Mouse (Mus musculus) stomach, embryonic 15.5 days (tissue): ENCODE results near the gene Id1. TPM values are rescaled to one million over a fixed set of nuclear protein-coding genes. Genes with fewer than 3 reads are reported as not detected.

Experiments
- ATAC-seq: fragments of 200-750 bp; cut with Nextera tagmentation; 2 replicates; pipeline ENCODE4 v1.8.0; 2017; ENCODE audit warnings: low read depth, moderate number of reproducible peaks, moderate TSS enrichment; ENCODE audit not compliant: insufficient read depth, low FRiP score
- H3K27ac ChIP-seq: fragments of 300-500 bp; sonication (generic); 2 replicates; pipeline ENCODE4 v1.5.1; 2015; ENCODE audit warnings: mild to moderate bottlenecking, inconsistent platforms
- H3K27me3 ChIP-seq: fragments of 300-500 bp; sonication (generic); replicated peaks from 2 replicates; pipeline ENCODE4 v1.6.1; 2015; ENCODE audit warnings: inconsistent platforms
- H3K36me3 ChIP-seq: fragments of 300-500 bp; sonication (generic); 2 replicates; pipeline ENCODE4 v1.6.1; 2015; ENCODE audit warnings: inconsistent platforms
- H3K4me1 ChIP-seq: fragments of 300-500 bp; sonication (generic); 2 replicates; pipeline ENCODE4 v1.6.1; 2015; ENCODE audit warnings: inconsistent platforms
- H3K4me2 ChIP-seq: fragments of 300-500 bp; sonication (generic); 2 replicates; pipeline ENCODE4 v1.6.1; 2015; ENCODE audit warnings: mild to moderate bottlenecking, inconsistent platforms
- H3K4me3 ChIP-seq: fragments of 300-500 bp; sonication (generic); replicated peaks from 2 replicates; pipeline ENCODE4 v1.5.1; 2015; ENCODE audit warnings: inconsistent platforms
- H3K9ac ChIP-seq: fragments of 300-500 bp; sonication (generic); 2 replicates; pipeline ENCODE4 v1.6.1; 2015; ENCODE audit warnings: inconsistent platforms
- H3K9me3 ChIP-seq: fragments of 300-500 bp; sonication (generic); 2 replicates; pipeline ENCODE4 v1.6.1; 2016; ENCODE audit warnings: inconsistent platforms
- WGBS: fragments of 180-500 bp; shearing (Covaris S2); methylation state at CpG from one replicate; pipeline ENCODE4 v1.1.7; 2015; 5-methylcytosine and 5-hydroxymethylcytosine counted together
- polyA plus RNA-seq: library from polyadenylated mRNA; unstranded; fragments of >200 nt; fragmentation: Nextera tagmentation; extraction: Ambion mirVana; gene quantifications from 2 replicates; pipeline ENCODE4 v1.2.1, GENCODE M21; 2015

Gene Id1
- polyA plus RNA-seq, 1 experiment from 2014 or later = 138 TPM

DNA sequence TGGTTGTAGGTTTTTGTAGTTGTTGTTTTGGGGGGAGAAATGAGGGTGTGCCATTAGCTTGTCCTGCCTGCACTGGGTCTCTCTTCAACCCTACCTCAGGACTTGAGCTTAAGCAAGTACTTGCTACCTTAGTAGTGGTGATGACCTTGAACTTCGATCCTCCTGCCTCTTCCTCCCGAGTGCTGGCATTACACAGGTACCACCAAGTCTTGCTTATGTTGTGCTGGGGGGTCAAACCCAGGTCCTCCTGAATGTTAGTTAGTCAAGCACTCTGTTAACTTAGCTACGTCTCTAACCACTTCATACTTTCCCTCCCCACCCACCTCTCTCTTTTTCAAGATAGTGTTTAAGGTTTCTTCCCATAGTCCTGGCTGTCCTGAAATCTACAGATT is 11.7 kb upstream of the Id1 start:
- 0 out of 2 replicates have a peak overlapping the region, but pooled peaks have one; percentile 8 for H3K9ac ChIP-seq
- peak overlapping the region; percentile 35; the same call in 1 of the 2 replicates for H3K4me3 ChIP-seq
- 74% methylated on average over 3 of the region's 3 CpGs for WGBS
- no peaks in the 10 kb centered on the region for H3K9me3 ChIP-seq
- no peaks in the 10 kb centered on the region for H3K27me3 ChIP-seq
- peaks cover 29% of the 10 kb centered on the region for H3K4me1 ChIP-seq
- H3K27ac ChIP-seq = peak overlapping the region; percentile 2; the same call in 1 of the 2 replicates
- no peaks in the 10 kb centered on the region for H3K36me3 ChIP-seq
- peak overlapping the region; percentile 74 for H3K4me2 ChIP-seq
- no peak for ATAC-seq

DNA sequence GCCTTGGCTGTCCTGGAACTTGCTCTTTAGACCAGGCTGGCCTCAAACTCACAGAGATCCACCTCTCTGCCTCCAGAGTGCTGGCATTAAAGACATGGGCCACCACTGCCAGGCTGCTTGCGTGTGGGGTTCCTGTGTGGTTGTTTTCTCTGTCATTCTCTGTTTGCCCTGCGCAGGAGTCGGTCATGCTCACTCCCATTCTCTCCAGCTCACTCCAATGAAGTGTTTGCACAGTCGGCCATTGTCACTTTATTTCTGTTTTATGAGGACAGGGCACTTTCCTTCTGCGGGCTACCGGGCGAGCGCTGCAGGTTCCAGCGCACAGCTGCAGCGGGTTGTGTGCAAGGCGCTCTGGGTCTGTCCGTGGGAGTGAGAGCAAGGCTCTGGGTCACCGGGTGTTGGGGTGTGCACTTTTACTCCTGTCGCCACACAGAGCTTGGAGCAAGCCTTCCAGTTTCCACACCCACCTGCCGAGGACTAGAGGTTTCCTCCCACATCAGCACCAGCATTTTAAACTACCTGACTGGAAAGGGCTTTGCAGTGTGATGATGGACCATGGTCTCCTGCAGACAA is 10.8 kb upstream of the Id1 start:
- Histone ChIP-seq H3K36me3 (no peaks in the 10 kb centered on the region), H3K9me3 (no peaks in the 10 kb centered on the region), H3K9ac (no peak overlapping the region), H3K27ac (peak overlapping the region; percentile 52; the same call in 1 of the 2 replicates), H3K4me3 (no peak overlapping the region), H3K4me1 (peaks cover 39% of the 10 kb centered on the region), H3K4me2 (peak overlapping the region; percentile 11; the same call in 1 of the 2 replicates), H3K27me3 (no peaks in the 10 kb centered on the region)
- no peak for ATAC-seq
- 51% methylated on average over 15 of the region's 15 CpGs for WGBS

DNA sequence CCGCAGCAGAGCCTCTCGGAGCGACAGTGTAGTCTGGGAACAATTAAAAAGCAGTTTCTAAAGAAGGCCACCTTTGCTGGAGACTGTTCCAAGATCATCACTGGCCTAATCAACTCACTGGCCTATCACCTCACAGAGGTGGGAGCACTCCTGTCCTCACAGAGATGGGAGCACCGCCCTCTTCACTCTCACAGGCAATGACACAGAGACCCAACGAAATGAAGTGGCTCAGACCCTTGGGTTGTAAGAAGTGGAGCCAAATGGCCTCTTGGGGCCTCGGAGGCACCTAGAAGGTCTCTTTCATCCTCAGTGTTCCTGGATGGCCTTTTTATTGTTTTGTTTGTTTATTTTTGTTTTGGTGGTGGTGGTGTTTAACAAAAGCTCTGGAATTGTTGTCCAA is 9.8 kb upstream of the Id1 start:
- Histone ChIP-seq H3K27me3 (no peaks in the 10 kb centered on the region), H3K9me3 (no peaks in the 10 kb centered on the region), H3K4me3 (no peak overlapping the region), H3K36me3 (no peaks in the 10 kb centered on the region), H3K9ac (0 out of 2 replicates have a peak overlapping the region, but pooled peaks have one; percentile 4), H3K4me1 (peaks cover 43% of the 10 kb centered on the region), H3K27ac (peak overlapping the region; percentile 90), H3K4me2 (no peak overlapping the region)
- WGBS = 88% methylated on average over 6 of the region's 6 CpGs
- ATAC-seq = no peak

DNA sequence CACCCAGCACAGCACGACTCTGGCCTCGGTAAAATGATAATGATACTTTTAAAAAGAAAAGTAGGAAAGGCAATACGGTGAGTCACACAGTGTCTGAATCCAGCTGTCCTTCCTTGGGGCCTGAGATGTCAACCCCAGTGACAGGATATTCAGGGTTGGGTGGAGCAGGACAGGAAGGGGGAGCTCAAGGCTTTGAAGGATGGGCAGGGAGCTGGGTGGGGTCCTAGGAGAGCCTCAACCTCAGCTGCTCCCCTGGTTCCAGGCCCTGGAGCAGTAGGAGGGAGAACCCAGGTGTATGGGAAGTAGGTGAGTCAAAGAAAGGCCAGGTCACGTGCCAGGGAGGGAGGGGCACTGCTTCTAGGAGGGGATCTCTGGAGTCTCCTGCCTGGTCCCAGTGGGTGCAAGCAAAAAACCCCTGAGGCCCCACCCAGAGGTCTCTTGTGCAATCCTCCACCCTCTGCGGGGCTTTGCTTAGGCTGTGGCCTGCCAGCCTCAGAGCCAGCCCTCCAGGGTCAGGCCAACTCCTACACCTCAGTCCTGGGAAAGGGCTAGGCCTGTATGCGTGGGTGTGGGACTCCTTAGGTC is 9.2 kb upstream of the Id1 start:
- Histone ChIP-seq H3K4me2 (no peak overlapping the region), H3K27ac (peak overlapping the region; percentile 90), H3K9ac (no peak overlapping the region), H3K9me3 (no peaks in the 10 kb centered on the region), H3K4me1 (peaks cover 43% of the 10 kb centered on the region), H3K4me3 (no peak overlapping the region), H3K27me3 (no peaks in the 10 kb centered on the region), H3K36me3 (no peaks in the 10 kb centered on the region)
- 33% methylated on average over 6 of the region's 6 CpGs for WGBS
- peak; percentile 8; the same call in 1 of the 2 replicates for ATAC-seq

DNA sequence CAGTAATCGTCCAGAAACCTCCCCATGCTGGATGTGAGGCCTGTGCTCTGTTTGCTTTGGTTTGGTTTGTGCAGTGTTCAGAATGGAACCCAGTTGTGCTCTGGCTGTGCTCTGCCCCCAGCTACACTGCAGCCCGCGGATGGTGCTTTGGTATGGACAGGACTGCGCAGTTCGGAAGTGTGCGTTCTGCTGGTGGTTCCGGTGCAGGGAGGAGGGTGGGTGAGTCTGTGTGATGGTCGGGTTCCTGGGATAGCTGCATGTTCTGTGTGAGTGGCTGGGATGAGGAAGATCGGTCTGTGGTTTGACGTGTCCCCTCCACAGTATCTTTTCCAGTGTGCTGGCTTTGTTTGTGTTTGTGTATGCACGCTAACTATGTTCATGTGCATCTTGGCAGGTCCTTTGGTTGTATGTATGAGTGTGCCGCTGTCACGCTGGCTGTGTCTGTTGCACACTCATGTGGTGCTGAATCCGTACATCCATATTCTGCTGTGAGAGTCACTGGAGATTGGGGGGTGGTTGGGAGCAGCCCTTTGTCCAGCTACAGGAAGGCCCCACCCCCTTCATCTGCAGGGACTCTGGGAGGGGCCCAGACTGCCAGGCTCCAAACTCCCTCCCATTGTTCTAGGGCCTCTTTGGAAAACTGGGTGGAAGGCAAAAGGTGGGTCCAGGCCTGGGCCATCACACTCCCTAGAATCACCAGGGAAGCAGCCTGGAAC is 8.1 kb upstream of the Id1 start:
- 74% methylated on average over 14 of the region's 14 CpGs for WGBS
- Histone ChIP-seq H3K9me3 (no peaks in the 10 kb centered on the region), H3K9ac (no peak overlapping the region), H3K27ac (peak overlapping the region; percentile 90), H3K27me3 (no peaks in the 10 kb centered on the region), H3K4me3 (no peak overlapping the region), H3K36me3 (no peaks in the 10 kb centered on the region), H3K4me1 (peaks cover 45% of the 10 kb centered on the region), H3K4me2 (no peak overlapping the region)
- peak; percentile 7; the same call in 1 of the 2 replicates for ATAC-seq

DNA sequence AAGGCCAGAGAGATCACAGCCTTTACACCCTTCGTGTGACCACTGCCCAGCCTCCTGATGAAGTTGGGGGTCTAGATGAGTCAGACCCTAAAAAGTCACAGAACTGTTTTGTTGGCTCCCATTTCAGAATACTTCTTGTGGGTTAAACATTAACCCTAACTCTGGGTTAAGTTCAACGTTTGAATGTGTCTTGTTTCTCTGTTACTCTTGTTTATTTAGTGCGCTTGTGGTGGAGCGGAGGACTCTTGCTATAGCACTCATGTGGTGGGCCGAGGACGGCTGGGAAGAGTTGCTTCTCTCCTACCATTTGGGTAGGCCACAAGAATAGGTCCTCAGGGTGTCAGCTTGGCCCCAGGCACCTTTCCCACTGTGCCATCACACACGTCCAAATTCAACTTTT is 7.5 kb upstream of the Id1 start:
- Histone ChIP-seq H3K4me2 (no peak overlapping the region), H3K9me3 (no peaks in the 10 kb centered on the region), H3K9ac (no peak overlapping the region), H3K4me3 (no peak overlapping the region), H3K4me1 (peaks cover 46% of the 10 kb centered on the region), H3K27me3 (no peaks in the 10 kb centered on the region), H3K36me3 (no peaks in the 10 kb centered on the region), H3K27ac (peak overlapping the region; percentile 90)
- WGBS = 60% methylated on average over 7 of the region's 7 CpGs
- ATAC-seq = no peak

DNA sequence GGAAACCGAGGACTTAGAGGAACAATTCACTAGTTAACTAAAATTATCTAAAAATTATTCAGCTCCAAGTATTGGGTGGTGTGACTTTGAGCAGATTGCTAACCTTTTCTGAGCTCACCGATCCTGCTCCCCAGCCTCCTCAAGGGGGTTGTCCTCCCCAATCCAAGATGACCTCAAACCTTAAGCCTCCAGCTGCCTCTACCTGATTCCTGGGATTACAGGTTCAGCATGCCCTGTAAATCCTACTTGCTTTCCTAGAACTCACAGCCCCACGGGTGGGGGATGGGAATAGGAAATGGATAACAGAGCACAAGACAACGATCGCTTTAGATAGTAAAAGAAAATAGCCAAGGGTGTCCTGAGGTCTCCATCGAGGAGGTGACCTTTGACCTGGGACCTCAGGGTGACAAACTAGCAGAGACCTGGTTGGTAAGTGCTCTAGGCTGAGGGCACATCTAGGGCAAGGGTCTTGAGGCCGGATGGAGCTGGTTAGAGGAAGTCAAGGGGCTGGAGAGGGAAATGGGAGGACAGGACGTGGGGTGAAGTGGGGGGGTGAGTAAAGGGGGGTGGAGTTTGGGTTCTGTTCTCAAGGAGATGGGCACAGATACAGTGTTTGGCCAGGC is 6.9 kb upstream of the Id1 start:
- Histone ChIP-seq H3K36me3 (no peaks in the 10 kb centered on the region), H3K4me1 (peaks cover 45% of the 10 kb centered on the region), H3K9me3 (no peaks in the 10 kb centered on the region), H3K9ac (no peak overlapping the region), H3K27me3 (no peaks in the 10 kb centered on the region), H3K27ac (peak overlapping the region; percentile 90), H3K4me3 (no peak overlapping the region), H3K4me2 (peak overlapping the region; percentile 33; the same call in 1 of the 2 replicates)
- 34% methylated on average over 8 of the region's 8 CpGs for WGBS
- 0 out of 2 replicates have a peak, but pooled peaks have one; percentile 4 for ATAC-seq

DNA sequence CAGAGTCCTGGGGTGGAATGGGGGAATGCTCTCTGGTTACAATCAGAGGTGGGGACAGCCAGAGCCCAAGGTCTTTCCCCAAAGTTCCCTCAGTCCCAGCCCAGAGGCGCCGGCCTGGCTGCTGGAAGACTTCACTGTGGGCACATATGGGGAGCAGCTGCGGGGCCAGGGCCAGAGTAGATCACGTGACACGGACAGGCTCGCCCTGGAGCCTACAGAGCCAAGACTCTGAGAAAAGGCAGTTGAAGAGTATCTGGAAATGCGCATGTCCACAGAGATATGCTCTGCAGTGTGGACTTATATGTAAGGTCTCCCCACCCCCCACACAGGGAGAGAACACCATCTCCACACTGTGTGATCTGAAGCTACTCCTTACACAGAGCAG is 6.4 kb upstream of the Id1 start:
- WGBS = 13% methylated on average over 7 of the region's 7 CpGs
- H3K9ac ChIP-seq = no peak overlapping the region
- H3K27me3 ChIP-seq = no peaks in the 10 kb centered on the region
- peak overlapping the region; percentile 90 for H3K27ac ChIP-seq
- H3K4me1 ChIP-seq = peaks cover 46% of the 10 kb centered on the region
- H3K36me3 ChIP-seq = no peaks in the 10 kb centered on the region
- H3K4me3 ChIP-seq = no peak overlapping the region
- ATAC-seq = peak; percentile 77
- H3K9me3 ChIP-seq = no peaks in the 10 kb centered on the region
- H3K4me2 ChIP-seq = peak overlapping the region; percentile 33; the same call in 1 of the 2 replicates

DNA sequence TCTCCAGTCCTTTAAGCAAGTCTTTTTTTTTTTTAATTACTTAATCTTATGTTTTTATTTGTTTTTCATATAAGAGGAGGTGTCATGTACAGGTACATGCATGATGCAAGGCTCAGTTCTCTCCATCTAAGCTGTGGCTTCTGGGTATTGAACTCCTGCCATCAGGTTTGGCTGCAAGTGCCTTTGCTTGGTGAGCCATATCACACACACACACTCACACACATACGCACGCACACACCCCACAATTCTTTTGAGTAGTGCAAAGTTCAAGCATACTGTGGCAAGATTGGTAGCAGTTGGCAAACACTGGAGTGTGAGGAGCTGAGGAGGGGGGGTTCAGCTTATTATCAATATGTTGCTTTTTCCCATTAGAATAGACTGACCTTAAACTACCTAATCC is 2.9 kb upstream of the Id1 start:
- Histone ChIP-seq H3K9ac (no peak overlapping the region), H3K27ac (peak overlapping the region; percentile 89; the same call in 1 of the 2 replicates), H3K27me3 (no peaks in the 10 kb centered on the region), H3K4me2 (no peak overlapping the region), H3K4me3 (no peak overlapping the region), H3K9me3 (no peaks in the 10 kb centered on the region), H3K4me1 (peaks cover 47% of the 10 kb centered on the region), H3K36me3 (no peaks in the 10 kb centered on the region)
- 89% methylated on average over 2 of the region's 2 CpGs for whole genome bisulfite sequencing
- ATAC-seq = no peak

DNA sequence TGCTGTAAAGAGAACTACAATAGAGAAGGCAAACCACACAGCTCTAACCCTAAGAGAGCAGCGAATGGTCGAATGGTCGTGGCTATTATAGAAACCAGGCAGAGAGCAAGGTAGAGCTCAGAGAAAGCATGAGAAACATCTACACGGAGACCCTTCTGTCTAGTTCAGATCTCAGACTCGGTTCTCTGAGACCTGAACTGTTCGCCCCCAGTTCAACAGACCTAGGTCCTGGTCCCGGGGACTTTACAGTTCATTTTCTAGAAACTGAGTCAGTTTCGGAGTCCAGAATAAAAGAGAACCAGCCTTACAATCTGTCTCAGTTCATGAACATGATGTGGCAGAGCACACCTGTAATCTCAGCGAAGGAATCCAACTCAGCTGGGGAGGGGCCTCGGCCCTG is 1.6 kb upstream of the Id1 start:
- WGBS = 16% methylated on average over 10 of the region's 10 CpGs
- peak overlapping the region; percentile 85 for H3K4me2 ChIP-seq
- H3K27ac ChIP-seq = peak overlapping the region; percentile 89
- H3K4me3 ChIP-seq = peak overlapping the region; percentile 75
- H3K4me1 ChIP-seq = peaks cover 41% of the 10 kb centered on the region
- no peak for ATAC-seq
- H3K27me3 ChIP-seq = no peaks in the 10 kb centered on the region
- H3K9me3 ChIP-seq = no peaks in the 10 kb centered on the region
- no peak overlapping the region for H3K9ac ChIP-seq
- H3K36me3 ChIP-seq = no peaks in the 10 kb centered on the region

DNA sequence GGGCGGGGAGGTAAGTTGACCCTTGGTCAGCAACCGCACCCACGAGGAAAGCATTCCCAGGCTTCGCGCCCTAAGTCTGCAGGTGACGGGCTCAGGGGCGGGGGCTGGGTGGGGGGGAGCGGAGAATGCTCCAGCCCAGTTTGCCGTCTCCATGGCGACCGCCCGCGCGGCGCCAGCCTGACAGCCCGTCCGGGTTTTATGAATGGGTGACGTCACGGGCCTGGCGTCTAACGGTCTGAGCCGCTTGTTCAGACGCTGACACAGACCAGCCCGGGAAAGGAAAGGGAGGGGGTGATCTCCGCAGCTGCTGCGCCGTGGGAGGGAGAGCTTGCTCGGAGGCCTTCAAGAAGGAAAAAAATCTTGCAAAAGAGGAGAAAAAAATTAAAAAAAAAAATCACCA is 1.1 kb upstream of the Id1 start:
- peak overlapping the region; percentile 91 for H3K27ac ChIP-seq
- ATAC-seq = peak; percentile 69
- peak overlapping the region; percentile 85 for H3K4me2 ChIP-seq
- H3K27me3 ChIP-seq = no peaks in the 10 kb centered on the region
- H3K9me3 ChIP-seq = no peaks in the 10 kb centered on the region
- no peaks in the 10 kb centered on the region for H3K36me3 ChIP-seq
- peaks cover 40% of the 10 kb centered on the region for H3K4me1 ChIP-seq
- peak overlapping the region; percentile 75 for H3K4me3 ChIP-seq
- H3K9ac ChIP-seq = no peak overlapping the region; the same call in 1 of the 2 replicates
- under 1% methylated on average over 28 of the region's 28 CpGs for WGBS

DNA sequence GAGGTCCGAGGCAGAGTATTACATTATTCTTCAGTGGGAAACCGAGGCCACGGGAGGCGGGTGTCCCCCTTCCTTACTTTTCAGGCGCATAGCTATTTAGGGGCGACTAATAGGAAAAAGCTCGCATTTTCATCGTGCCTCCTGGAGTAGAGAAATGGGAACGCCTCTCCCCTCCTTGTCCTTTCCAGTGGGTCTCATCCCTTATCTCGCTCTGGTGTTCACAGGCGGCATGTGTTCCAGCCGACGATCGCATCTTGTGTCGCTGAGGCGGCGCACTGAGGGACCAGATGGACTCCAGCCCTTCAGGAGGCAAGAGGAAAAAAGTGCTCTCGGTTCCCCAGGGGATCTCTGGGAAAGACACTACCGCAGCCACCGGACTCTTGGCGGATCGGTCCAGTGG is 697 bp downstream of the Id1 start:
- Histone ChIP-seq H3K27me3 (no peaks in the 10 kb centered on the region), H3K9ac (peak overlapping the region; percentile 82), H3K36me3 (no peaks in the 10 kb centered on the region), H3K27ac (peak overlapping the region; percentile 91), H3K4me3 (peak overlapping the region; percentile 75), H3K4me2 (peak overlapping the region; percentile 85), H3K9me3 (no peaks in the 10 kb centered on the region), H3K4me1 (peaks cover 49% of the 10 kb centered on the region)
- under 1% methylated on average over 22 of the region's 22 CpGs for WGBS
- ATAC-seq = no peak
